Mouse (Mus musculus) testis, adult 2 months (tissue): ENCODE measurements around the gene Krt90.

Source experiments
- CTCF ChIP-seq: fragments of 200-500 bp; IDR thresholded peaks from 2 replicates; pipeline ENCODE4 v1.5.1; 2012; ENCODE audit warnings: low read depth, mild to moderate bottlenecking, inconsistent platforms, low read length, moderate library complexity; ENCODE audit not compliant: control insufficient read depth, insufficient read depth, insufficient replicate concordance
- POLR2A ChIP-seq: fragments of 200-500 bp; IDR thresholded peaks from 2 replicates; pipeline ENCODE4 v1.6.1; 2012; ENCODE audit warnings: low read depth, mild to moderate bottlenecking, inconsistent platforms, low read length, moderate library complexity; ENCODE audit not compliant: control insufficient read depth

DNA sequence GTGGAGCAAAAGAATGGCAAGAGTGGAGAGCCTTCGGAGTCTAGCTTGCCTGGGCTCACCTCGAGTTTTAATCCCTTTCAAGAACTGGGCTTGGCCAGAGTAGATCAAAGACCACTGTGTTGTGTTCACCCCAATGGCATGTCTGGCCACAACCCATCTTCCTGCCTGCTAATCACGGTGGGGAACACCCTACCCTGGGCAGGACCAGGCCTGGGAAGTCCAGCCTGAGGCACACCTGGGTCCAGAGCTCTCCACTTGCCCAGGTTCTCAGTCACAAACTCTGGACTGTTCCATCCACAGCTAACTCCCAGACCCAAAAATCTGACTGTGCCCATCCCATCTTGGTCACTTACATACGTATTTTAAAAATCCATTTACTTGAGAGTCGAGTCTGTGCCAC, at the start of gene Krt90:
- TF ChIP-seq CTCF (no peak), POLR2A (no peak)
